Mouse (Mus musculus): ENCODE data around the gene Gstt4. TPM values are rescaled to one million over a fixed set of nuclear protein-coding genes. Genes with fewer than 3 reads are reported as not detected.

The Gstt4 gene
- polyA plus RNA-seq, 1 experiment, result not detected

- TF ChIP-seq MYOD1 (IDR thresholded peaks at IDR 0.05; ENCODE audit: control insufficient read depth, insufficient read length, low read depth) (no peak), FOSL1 (IDR thresholded peaks at IDR 0.05; ENCODE audit: insufficient read depth, low read length, poor library complexity, severe bottlenecking) (no peak), USF1 (IDR thresholded peaks at IDR 0.05; ENCODE audit: low read depth) (no peak), CEBPB (IDR thresholded peaks at IDR 0.05; ENCODE audit: low read depth) (no peak), MAX (IDR thresholded peaks at IDR 0.05) (no peak), CTCF (IDR thresholded peaks at IDR 0.05; ENCODE audit: control insufficient read depth, insufficient read depth, insufficient read length) (no peak), MYOG (IDR thresholded peaks at IDR 0.05; ENCODE audit: control insufficient read depth, extremely low read depth, insufficient read length) (no peak)
- no peaks in the 10 kb centered on the region for H3K36me3 ChIP-seq (ENCODE audit: control insufficient read depth, insufficient read depth)
- H3K79me2 ChIP-seq (ENCODE audit: control insufficient read depth, insufficient read depth), result no peaks in the 10 kb centered on the region
- H3ac ChIP-seq (ENCODE audit: control insufficient read depth, insufficient read length, low read depth), result no peak overlapping the region
- peaks cover 14% of the 10 kb centered on the region for H3K27me3 ChIP-seq (ENCODE audit: control insufficient read depth, insufficient read depth, insufficient read length)
- no peaks in the 10 kb centered on the region for H3K79me3 ChIP-seq (ENCODE audit: low read depth)
- H3K4me3 ChIP-seq (ENCODE audit: insufficient read depth, poor library complexity, severe bottlenecking), result no peak overlapping the region
These were observed 36.9 kb downstream of the Gstt4 start for GRCm38 (mm10) chr10:75785442-75785841.

- H3ac ChIP-seq (ENCODE audit: control insufficient read depth, insufficient read length, low read depth), result peak within 1 kb of the TSS; percentile 12
- H3K79me3 ChIP-seq (ENCODE audit: low read depth), result no peaks in the 10 kb centered on the region
- no peak within 1 kb of the TSS for H3K4me3 ChIP-seq (ENCODE audit: insufficient read depth, poor library complexity, severe bottlenecking)
- no peaks in the 10 kb centered on the region for H3K79me2 ChIP-seq (ENCODE audit: control insufficient read depth, insufficient read depth)
- H3K27me3 ChIP-seq (ENCODE audit: control insufficient read depth, insufficient read depth, insufficient read length), result peaks cover 27% of the 10 kb centered on the region
- H3K36me3 ChIP-seq (ENCODE audit: control insufficient read depth, insufficient read depth), result no peaks in the 10 kb centered on the region
- no peak for TF ChIP-seq CEBPB (IDR thresholded peaks at IDR 0.05; ENCODE audit: low read depth)
- no peak for TF ChIP-seq MAX (IDR thresholded peaks at IDR 0.05)
- TF ChIP-seq USF1 (IDR thresholded peaks at IDR 0.05; ENCODE audit: low read depth), result no peak
These were observed 41.4 kb downstream of the Gstt4 start, which contains the start of the genes Gm20441 and Gstt3 for GRCm38 (mm10) chr10:75780769-75781578. Gene Gm20441, minus strand, starts transcription at chr10:75780954. Gene Gstt3, minus strand, starts transcription at chr10:75781414.

- Histone ChIP-seq H3K36me3 (ENCODE audit: control insufficient read depth, insufficient read depth) (no peaks in the 10 kb centered on the region), H3K79me2 (ENCODE audit: control insufficient read depth, insufficient read depth) (no peaks in the 10 kb centered on the region), H3ac (ENCODE audit: control insufficient read depth, insufficient read length, low read depth) (no peak overlapping the region), H3K79me3 (ENCODE audit: low read depth) (no peaks in the 10 kb centered on the region), H3K27me3 (ENCODE audit: control insufficient read depth, insufficient read depth, insufficient read length) (peaks cover 33% of the 10 kb centered on the region), H3K4me3 (ENCODE audit: insufficient read depth, poor library complexity, severe bottlenecking) (no peak overlapping the region)
- TF ChIP-seq MYOD1 (IDR thresholded peaks at IDR 0.05; ENCODE audit: control insufficient read depth, insufficient read length, low read depth), result no peak
These were observed 42.9 kb downstream of the Gstt4 start for GRCm38 (mm10) chr10:75779206-75780174.

- no peak overlapping the region for H3K4me3 ChIP-seq (ENCODE audit: insufficient read depth, poor library complexity, severe bottlenecking)
- peaks cover 30% of the 10 kb centered on the region for H3K27me3 ChIP-seq (ENCODE audit: control insufficient read depth, insufficient read depth, insufficient read length)
- no peak overlapping the region for H3ac ChIP-seq (ENCODE audit: control insufficient read depth, insufficient read length, low read depth)
- H3K79me3 ChIP-seq (ENCODE audit: low read depth), result no peaks in the 10 kb centered on the region
- H3K36me3 ChIP-seq (ENCODE audit: control insufficient read depth, insufficient read depth), result no peaks in the 10 kb centered on the region
- TF ChIP-seq FOSL1 (IDR thresholded peaks at IDR 0.05; ENCODE audit: insufficient read depth, low read length, poor library complexity, severe bottlenecking) (no peak), USF1 (IDR thresholded peaks at IDR 0.05; ENCODE audit: low read depth) (no peak), MYOG (IDR thresholded peaks at IDR 0.05; ENCODE audit: control insufficient read depth, extremely low read depth, insufficient read length) (no peak), MAX (IDR thresholded peaks at IDR 0.05) (no peak), MYOD1 (IDR thresholded peaks at IDR 0.05; ENCODE audit: control insufficient read depth, insufficient read length, low read depth) (no peak), CEBPB (IDR thresholded peaks at IDR 0.05; ENCODE audit: low read depth) (no peak), CTCF (IDR thresholded peaks at IDR 0.05; ENCODE audit: control insufficient read depth, insufficient read depth, insufficient read length) (no peak)
- no peaks in the 10 kb centered on the region for H3K79me2 ChIP-seq (ENCODE audit: control insufficient read depth, insufficient read depth)
These were observed 44.5 kb downstream of the Gstt4 start for GRCm38 (mm10) chr10:75777885-75778284.

- TF ChIP-seq USF1 (IDR thresholded peaks at IDR 0.05; ENCODE audit: low read depth) (no peak), CTCF (IDR thresholded peaks at IDR 0.05; ENCODE audit: control insufficient read depth, insufficient read depth, insufficient read length) (no peak), MAX (IDR thresholded peaks at IDR 0.05) (no peak), MYOG (IDR thresholded peaks at IDR 0.05; ENCODE audit: control insufficient read depth, extremely low read depth, insufficient read length) (no peak), MYOD1 (IDR thresholded peaks at IDR 0.05; ENCODE audit: control insufficient read depth, insufficient read length, low read depth) (no peak), FOSL1 (IDR thresholded peaks at IDR 0.05; ENCODE audit: insufficient read depth, low read length, poor library complexity, severe bottlenecking) (no peak)
- Histone ChIP-seq H3K4me3 (ENCODE audit: insufficient read depth, poor library complexity, severe bottlenecking) (no peak overlapping the region), H3K79me3 (ENCODE audit: low read depth) (no peaks in the 10 kb centered on the region), H3K79me2 (ENCODE audit: control insufficient read depth, insufficient read depth) (no peaks in the 10 kb centered on the region), H3ac (ENCODE audit: control insufficient read depth, insufficient read length, low read depth) (no peak overlapping the region), H3K27me3 (ENCODE audit: control insufficient read depth, insufficient read depth, insufficient read length) (peaks cover 27% of the 10 kb centered on the region), H3K36me3 (ENCODE audit: control insufficient read depth, insufficient read depth) (no peaks in the 10 kb centered on the region)
These were observed 45.8 kb downstream of the Gstt4 start for GRCm38 (mm10) chr10:75776562-75776961.

Measured in C2C12 (cell line).